Mouse (Mus musculus): ENCODE data around the gene Rad51b.

Rad51b gene

GRCm38 (mm10) chr12:79380190-79380589, 83.1 kb downstream of the Rad51b start:
- DNase-seq (ENCODE audit: low read depth) = no peak

GRCm38 (mm10) chr12:79381489-79381888, 84.4 kb downstream of the Rad51b start:
- no peak for DNase-seq (ENCODE audit: low read depth)

- DNase-seq (ENCODE audit: low read depth) = no peak
Measured at GRCm38 (mm10) chr12:79382416-79382815, 85.3 kb downstream of the Rad51b start.

GRCm38 (mm10) chr12:79383583-79383982, 86.5 kb downstream of the Rad51b start:
- no peak for DNase-seq (ENCODE audit: low read depth)

- DNase-seq (ENCODE audit: low read depth) = no peak
Measured at GRCm38 (mm10) chr12:79384787-79385186, 87.7 kb downstream of the Rad51b start.

GRCm38 (mm10) chr12:79385199-79385598, 88.1 kb downstream of the Rad51b start:
- DNase-seq (ENCODE audit: low read depth) = no peak

- DNase-seq (ENCODE audit: low read depth) = no peak
Measured at GRCm38 (mm10) chr12:79387886-79388285, 90.8 kb downstream of the Rad51b start.

- no peak for DNase-seq (ENCODE audit: low read depth)
Measured at GRCm38 (mm10) chr12:79389251-79389650, 92.2 kb downstream of the Rad51b start.

- DNase-seq (ENCODE audit: low read depth) = no peak
Measured at GRCm38 (mm10) chr12:79389971-79390370, 92.9 kb downstream of the Rad51b start.

- DNase-seq (ENCODE audit: low read depth) = no peak
Measured at GRCm38 (mm10) chr12:79393636-79394035, 96.6 kb downstream of the Rad51b start.

GRCm38 (mm10) chr12:79403992-79404391, 106.9 kb downstream of the Rad51b start:
- DNase-seq (ENCODE audit: low read depth) = no peak

- DNase-seq (ENCODE audit: low read depth) = no peak
Measured at GRCm38 (mm10) chr12:79404494-79404893, 107.4 kb downstream of the Rad51b start.

GRCm38 (mm10) chr12:79408677-79409076, 111.6 kb downstream of the Rad51b start:
- no peak for DNase-seq (ENCODE audit: low read depth)

- no peak for DNase-seq (ENCODE audit: low read depth)
Measured at GRCm38 (mm10) chr12:79409126-79409860, 112.2 kb downstream of the Rad51b start.

- DNase-seq (ENCODE audit: low read depth) = no peak
Measured at GRCm38 (mm10) chr12:79412894-79413507, 115.9 kb downstream of the Rad51b start.

GRCm38 (mm10) chr12:79417360-79417759, 120.3 kb downstream of the Rad51b start:
- DNase-seq (ENCODE audit: low read depth) = no peak

GRCm38 (mm10) chr12:79420605-79421004, 123.5 kb downstream of the Rad51b start:
- no peak for DNase-seq (ENCODE audit: low read depth)

- DNase-seq (ENCODE audit: low read depth) = peak; percentile 60
Measured at GRCm38 (mm10) chr12:79429507-79430291, 132.6 kb downstream of the Rad51b start.

- no peak for DNase-seq (ENCODE audit: low read depth)
Measured at GRCm38 (mm10) chr12:79431138-79431537, 134.1 kb downstream of the Rad51b start.

- DNase-seq (ENCODE audit: low read depth) = no peak
Measured at GRCm38 (mm10) chr12:79433724-79434442, 136.8 kb downstream of the Rad51b start.

- no peak for DNase-seq (ENCODE audit: low read depth)
Measured at GRCm38 (mm10) chr12:79435474-79435873, 138.4 kb downstream of the Rad51b start.

GRCm38 (mm10) chr12:79436035-79436434, 139.0 kb downstream of the Rad51b start:
- no peak for DNase-seq (ENCODE audit: low read depth)
